8 mouse cellular contexts compared by ENCODE assay signal in the genomic region with DNA sequence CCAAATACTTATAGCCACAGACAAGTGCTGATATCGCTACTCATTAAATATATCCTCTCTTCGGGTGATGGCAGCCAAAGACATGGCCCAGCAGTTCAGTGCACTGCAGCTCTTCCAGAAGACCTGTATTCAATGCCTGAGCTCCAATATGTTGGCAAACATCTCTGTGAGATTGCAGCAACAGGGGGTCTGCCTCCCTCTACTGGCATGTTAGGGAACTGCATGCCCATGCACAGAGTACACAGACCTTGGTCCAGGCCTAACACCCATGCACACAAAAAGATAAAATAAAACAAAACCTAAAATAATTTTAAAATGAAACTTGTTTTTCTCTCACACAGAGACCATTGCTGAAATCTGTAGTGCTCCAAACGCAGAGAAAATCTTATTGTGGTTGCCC.
A peak's percentile ranks its signal among the peaks of the same experiment; 100 is the strongest.
DNase-seq lines count a peak whose midpoint lies in the region; ATAC-seq lines count a peak whose summit lies in the region.
"Not testable (repeated sequence)": the region's sequence is repeated elsewhere in the genome, so short reads cannot be mapped to it uniquely, and the experiment has no call there.

No protein-coding gene starts in this region.

- not testable (repeated sequence) for H3K9ac ChIP-seq in kidney, embryonic 14.5 days (ENCODE audit: low read depth, low read length); limb, embryonic 13.5 days; midbrain, embryonic 16.5 days (ENCODE audit: low read depth, low read length)

- H3K4me3 ChIP-seq in embryonic facial prominence, embryonic 10.5 days; kidney, embryonic 14.5 days (ENCODE audit: low read length); limb, embryonic 13.5 days; midbrain, embryonic 16.5 days (ENCODE audit: low read depth, low read length): not testable (repeated sequence)

- H3K36me3 ChIP-seq in embryonic facial prominence, embryonic 10.5 days (replicated peaks); kidney, embryonic 14.5 days (ENCODE audit: control insufficient read depth, insufficient read depth, low read length); limb, embryonic 13.5 days; midbrain, embryonic 16.5 days (ENCODE audit: control insufficient read depth, insufficient read depth, low read length): not testable (repeated sequence)

- peak; percentile 73; the same call in 1 of the 2 replicates for ATAC-seq in kidney, embryonic 14.5 days (ENCODE audit: low FRiP score, low TSS enrichment)
- peak; percentile 59 for ATAC-seq in limb, embryonic 13.5 days (ENCODE audit: low FRiP score, low read depth)
- ATAC-seq in midbrain, embryonic 16.5 days: peak; percentile 83

- H3K27me3 ChIP-seq in embryonic facial prominence, embryonic 10.5 days (replicated peaks; ENCODE audit: low read depth, poor library complexity, severe bottlenecking): peaks cover 28% of the 10 kb centered on the region
- H3K27me3 ChIP-seq in kidney, embryonic 14.5 days (ENCODE audit: control insufficient read depth, insufficient read depth, low read length); limb, embryonic 13.5 days; midbrain, embryonic 16.5 days (ENCODE audit: control insufficient read depth, insufficient read depth, low read depth, low read length): not testable (repeated sequence)

- not testable (repeated sequence) for H3K4me2 ChIP-seq in kidney, embryonic 14.5 days (replicated peaks; ENCODE audit: low read depth, low read length); limb, embryonic 13.5 days (replicated peaks); midbrain, embryonic 16.5 days (ENCODE audit: low read length)

- 14% methylated on average over 2 of the region's 3 CpGs for WGBS in embryonic facial prominence, embryonic 10.5 days
- 25% methylated on average over 2 of the region's 3 CpGs for WGBS in kidney, embryonic 14.5 days
- 24% methylated on average over 3 of the region's 3 CpGs for WGBS in limb, embryonic 13.5 days
- WGBS in midbrain, embryonic 16.5 days: 30% methylated on average over 2 of the region's 3 CpGs

- H3K9me3 ChIP-seq in embryonic facial prominence, embryonic 10.5 days; kidney, embryonic 14.5 days (ENCODE audit: control insufficient read depth, low read length); limb, embryonic 13.5 days; midbrain, embryonic 16.5 days (replicated peaks; ENCODE audit: control insufficient read depth, low read length, poor library complexity, severe bottlenecking): not testable (repeated sequence)

- not testable (repeated sequence) for H3K27ac ChIP-seq in embryonic facial prominence, embryonic 10.5 days (replicated peaks); kidney, embryonic 14.5 days (ENCODE audit: low read depth, low read length); limb, embryonic 13.5 days; midbrain, embryonic 16.5 days (ENCODE audit: low read length)

- not testable (repeated sequence) for H3K4me1 ChIP-seq in embryonic facial prominence, embryonic 10.5 days; kidney, embryonic 14.5 days (ENCODE audit: control insufficient read depth, insufficient read depth, low read length); limb, embryonic 13.5 days; midbrain, embryonic 16.5 days (ENCODE audit: control insufficient read depth, insufficient read depth, low read length)

- DNase-seq in A20 (ENCODE audit: low read depth, low spot score): peak; percentile 15
- peak; percentile 64 to 68 for DNase-seq in adrenal gland, postnatal 36 days
- DNase-seq in embryonic facial prominence, embryonic 10.5 days (ENCODE audit: low spot score): peak; percentile 47
- DNase-seq in heart, adult 8-10 months (ENCODE audit: low spot score): peak; percentile 21
- DNase-seq in spleen, postnatal 14 days (ENCODE audit: low spot score in 2 of 2): peak; percentile 7 to 41

Comparison
In these comparisons a context has a peak if more than half of its experiments do, and no peak if none do; other contexts are left out.
1. DNase-seq: peak in every context shown above with its lines; median percentile 66 in adrenal gland, postnatal 36 days; 47 in embryonic facial prominence, embryonic 10.5 days; 24 in spleen, postnatal 14 days; 21 in heart, adult 8-10 months; 15 in A20.